Mouse (Mus musculus) megakaryocyte-erythroid progenitor cell, adult 5-6 weeks (primary cell): ENCODE measurements around the gene Lpcat2. TPM values are rescaled to one million over a fixed set of nuclear protein-coding genes. Genes with fewer than 3 reads are reported as not detected.

Experiments
- ATAC-seq: replicated peaks from 2 replicates; pipeline ENCODE4 v1.8.0; 2016; ENCODE audit warnings: mild to moderate bottlenecking, inconsistent platforms; ENCODE audit not compliant: severe bottlenecking, poor library complexity, low FRiP score, low TSS enrichment
- total RNA-seq, 2 experiments: library from RNA; stranded (forward) in 1 of 2; stranded (reverse) in 1 of 2; fragments of 200-1000, 215-1000 nt in 1 of 2; fragments of >200 nt in 1 of 2; fragmentation: Nextera tagmentation in 1 of 2; gene quantifications; 2 replicates each; pipeline ENCODE4 v1.2.3; 2014 to 2017

Gene Lpcat2
- total RNA-seq, 2 experiments from 2014 or later = 0.42 to 3.6 TPM

DNA sequence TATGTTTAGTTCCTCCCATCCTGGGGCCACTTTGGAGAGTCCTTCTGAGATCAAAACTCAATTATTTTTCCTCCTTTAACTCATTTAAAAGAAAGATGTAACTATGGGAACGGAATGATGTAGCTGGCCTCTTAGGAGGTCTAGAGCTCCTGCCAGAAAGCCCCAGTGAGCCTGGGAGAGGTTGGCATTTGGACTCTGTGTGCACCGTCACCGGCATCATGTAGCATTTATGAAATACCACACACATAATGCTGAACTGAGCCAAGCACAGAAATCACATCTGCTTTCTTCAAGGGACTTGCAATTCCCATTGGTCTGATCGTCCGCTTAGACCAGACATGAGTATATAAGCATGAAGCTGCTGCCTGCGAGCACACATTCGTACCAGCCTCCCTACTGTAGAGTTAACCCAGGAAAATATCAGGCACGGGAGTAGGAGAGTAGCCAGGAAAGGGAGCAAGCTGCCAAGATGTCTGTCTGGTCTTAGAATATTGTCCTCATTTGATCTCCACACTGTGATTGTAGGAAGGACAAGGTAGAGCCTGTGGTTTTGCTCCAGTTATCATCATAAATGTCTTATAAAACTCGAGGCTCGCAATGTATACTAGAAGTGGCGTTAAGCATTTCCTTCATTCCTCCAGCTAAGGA, 48.5 kb downstream of the Lpcat2 start:
- ATAC-seq = no peak

DNA sequence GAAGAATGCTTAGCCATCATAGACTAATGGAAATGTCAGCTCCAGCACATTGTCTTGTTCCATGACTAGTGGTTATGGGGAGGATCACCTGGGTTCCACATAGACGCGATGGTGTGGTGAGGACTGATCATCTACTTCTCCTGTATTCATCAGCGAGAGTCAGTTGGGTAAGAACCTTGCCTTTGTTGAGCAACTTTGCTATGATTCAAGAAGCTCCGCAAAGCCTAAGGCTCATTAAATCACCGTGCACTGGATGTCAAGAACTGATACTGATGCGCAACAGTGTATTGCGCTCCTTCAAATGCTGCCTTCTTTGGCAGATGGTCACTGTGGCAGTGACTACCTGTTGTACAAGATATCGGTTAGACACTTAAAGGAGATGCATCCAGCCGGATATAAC, 51.4 kb downstream of the Lpcat2 start:
- ATAC-seq = no peak

DNA sequence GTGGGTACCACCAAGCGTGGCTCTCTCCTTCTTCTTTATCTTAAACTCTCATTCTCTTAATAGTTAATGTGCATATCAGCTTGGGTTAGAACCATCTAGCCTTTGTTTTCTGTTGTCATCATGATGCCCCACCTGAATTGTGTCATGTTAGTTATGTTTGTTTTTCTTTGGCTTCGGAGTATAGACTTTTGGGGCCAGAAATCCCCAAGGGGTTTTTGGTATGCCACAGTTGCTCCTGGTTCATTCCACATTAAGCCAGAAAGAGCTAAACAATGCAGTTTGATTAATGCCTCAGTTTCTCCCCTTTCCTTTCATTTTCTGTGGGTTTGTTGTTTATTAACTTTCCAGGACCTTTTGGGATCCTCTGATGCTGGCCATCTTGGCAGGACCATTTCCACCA, 53.3 kb downstream of the Lpcat2 start:
- no peak for ATAC-seq

DNA sequence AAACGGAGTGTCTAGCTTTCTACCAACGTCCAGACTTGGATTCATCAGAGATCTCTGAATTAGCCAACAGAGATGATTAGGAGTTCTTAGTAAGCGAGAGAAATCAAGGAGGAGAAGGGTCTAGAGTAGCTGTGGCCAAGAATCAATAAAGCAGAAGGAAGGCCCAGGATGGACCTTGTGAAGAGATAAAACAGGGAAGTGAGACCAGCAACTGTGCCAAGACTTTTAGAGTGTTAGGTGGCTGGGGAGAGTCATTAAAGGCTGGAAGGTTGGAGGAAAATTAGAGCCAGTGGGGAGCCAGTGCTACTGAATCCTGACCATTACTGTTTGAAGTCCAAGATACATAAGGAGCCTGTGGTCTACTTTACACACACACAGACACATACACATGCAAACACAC, 56.3 kb downstream of the Lpcat2 start:
- ATAC-seq = no peak

DNA sequence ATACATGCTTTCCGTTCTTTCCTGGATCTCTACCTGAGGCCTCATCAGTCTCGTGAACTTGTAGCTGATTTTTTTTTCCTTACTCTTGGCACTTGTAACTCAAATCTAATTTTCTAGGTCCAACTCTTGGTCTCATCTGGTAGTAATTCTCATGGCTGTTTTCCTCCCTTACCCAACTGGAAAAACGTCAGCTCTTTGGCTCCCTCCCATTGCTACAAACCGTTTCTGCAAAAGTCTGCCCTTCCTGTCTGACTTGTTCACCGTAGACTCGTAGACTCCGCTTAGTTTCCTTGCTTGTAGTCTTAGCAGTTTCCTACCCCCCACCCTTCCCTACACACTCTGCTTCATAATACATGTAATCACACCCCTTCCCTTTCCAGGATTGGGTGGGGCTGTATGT, 58.3 kb downstream of the Lpcat2 start:
- no peak for ATAC-seq

DNA sequence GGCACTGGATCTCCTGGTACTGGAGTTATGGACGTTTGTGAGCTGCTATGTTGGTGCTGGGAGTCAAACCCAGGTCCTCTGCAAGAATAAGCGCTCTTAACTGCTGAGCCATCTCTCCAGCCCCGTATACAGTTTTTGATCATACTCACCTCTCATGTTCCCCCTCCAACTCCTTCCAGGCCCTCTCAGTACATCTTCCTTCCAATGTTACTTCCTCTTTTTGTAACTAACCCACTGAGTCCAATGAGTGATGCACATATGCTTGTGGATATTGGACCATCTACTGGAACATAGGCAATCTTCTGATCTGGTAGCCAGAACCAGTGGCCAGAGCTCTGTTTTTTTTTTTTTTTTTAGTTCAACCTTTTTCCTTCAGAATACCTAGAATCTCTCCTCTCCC, 60.9 kb downstream of the Lpcat2 start:
- ATAC-seq = no peak

DNA sequence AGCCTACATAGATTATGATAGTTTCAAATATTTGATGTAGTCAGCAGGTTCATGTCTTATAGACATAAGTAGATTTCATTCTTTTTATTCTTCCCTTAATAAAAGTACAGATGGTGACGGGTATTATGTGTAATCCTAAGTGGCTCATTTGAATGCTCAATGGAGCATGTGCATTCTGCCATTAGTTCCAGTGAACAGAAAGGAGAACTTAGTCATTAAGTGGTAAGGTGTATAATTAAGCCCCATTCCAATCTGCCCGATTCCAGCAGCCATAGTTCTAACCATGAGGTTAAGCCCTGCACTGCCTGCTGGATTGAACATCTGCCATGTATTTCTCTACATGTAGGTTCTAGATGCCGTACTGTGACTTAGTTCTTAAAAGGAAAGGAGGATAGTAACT, 66.6 kb downstream of the Lpcat2 start:
- ATAC-seq = no peak

DNA sequence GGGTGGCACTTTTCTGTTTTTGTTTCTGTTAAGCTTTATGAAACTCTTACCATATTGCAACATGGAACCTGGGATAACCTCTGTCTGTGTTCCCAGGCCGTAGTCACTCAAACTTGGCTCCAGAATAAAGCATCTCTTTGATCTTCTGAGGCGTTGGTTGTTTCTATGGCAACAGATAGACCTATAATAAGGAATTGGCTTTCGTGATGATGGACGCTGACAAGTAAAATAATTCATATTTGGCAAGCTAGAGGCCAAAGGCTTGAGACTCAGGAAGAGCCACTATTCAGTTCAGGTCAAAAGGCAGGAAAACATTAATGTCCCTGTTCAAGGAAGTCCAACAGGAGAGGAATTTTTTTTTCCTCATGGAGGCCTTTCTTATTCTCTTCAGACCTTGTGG, 73.8 kb downstream of the Lpcat2 start:
- ATAC-seq = no peak

DNA sequence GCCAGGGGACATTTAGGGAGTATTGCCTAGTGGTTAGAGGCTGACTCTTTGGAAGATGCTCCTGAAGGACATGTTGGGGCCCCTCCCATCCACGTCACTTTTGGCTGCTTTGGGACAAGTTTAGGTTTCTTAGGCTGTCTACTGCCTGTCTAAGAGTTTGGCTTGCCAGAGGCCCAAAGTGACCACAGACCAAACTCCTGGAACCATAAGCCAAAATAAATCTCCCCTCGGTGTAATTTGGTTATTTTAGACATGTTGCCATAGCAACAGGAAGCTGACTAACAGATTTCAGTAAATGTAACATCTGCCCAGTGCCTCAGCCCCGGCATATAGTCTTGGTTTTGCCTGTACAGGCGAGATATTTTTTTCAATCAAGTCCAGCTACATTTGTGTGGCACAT, 82.9 kb downstream of the Lpcat2 start:
- ATAC-seq = no peak

DNA sequence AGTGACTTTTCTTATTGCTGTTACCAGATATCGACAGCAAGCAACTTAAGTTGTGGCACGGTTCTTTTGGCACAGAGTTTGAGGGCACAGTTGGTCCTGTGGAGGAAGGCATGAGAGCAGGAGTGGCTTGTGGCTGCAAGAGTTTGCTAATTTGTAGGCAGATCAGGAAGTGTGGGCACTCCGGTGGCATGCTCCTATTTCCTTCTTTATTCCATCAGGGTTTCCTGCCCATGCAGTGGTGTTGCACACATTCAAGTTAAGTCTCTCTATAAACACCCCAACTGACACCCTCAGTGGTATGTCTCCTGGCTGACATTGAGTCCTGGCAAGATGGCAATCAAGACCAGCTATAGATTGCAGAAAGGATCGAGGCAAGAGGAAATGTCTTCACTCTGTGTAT, 93.9 kb downstream of the Lpcat2 start:
- no peak for ATAC-seq

DNA sequence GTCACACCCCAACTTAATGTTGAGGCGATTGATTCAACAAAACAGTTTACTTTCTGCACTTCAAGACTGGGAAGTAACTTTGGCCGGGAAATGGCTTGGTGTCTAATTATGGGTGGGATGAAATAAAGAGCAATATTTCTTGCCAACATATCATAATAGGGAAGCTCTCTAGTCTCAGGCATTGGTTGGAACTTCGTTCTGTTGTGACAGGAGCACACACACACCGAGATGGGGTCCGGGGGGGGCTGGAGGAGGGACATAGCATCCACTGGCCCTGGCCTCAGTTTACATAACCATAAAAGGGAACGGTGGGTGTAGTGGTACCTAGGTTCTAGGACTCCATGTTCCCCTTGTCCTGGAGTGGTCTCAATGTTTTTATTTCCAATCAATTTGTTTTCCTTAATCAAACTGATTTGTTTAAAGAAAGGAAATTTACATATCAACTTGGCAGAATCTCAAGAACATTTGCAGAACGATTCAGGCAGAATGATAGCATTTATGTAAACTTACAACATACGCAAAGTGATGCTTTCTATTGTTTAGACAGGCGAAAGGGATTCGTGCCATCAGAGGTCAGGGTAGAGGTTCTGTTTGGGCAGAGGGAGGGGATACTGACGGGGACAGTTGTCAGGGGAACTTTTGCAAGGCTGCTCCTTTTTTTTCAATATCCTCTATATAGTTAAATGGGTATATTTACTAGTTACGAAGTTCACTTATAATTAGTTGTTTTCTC, 95.7 kb downstream of the Lpcat2 start:
- ATAC-seq = no peak

DNA sequence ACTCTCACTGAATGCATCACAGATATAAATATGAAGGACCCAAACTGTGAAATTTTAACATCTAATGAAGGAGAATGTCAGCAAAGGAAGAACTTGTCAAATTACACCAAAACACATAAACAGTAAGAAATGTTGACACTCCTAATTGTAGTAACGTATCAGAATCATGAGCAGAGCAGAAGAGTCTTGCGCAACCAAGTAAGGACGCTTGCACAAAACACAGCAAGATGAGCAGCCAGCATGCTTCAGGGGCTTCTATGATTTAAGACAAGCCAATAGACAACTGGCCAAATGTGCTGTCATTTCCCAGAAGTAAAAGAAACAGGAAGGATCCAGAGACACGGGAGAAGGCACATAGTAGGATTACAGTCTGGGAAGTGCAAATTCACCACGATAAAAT, 98.9 kb downstream of the Lpcat2 start:
- ATAC-seq = no peak

DNA sequence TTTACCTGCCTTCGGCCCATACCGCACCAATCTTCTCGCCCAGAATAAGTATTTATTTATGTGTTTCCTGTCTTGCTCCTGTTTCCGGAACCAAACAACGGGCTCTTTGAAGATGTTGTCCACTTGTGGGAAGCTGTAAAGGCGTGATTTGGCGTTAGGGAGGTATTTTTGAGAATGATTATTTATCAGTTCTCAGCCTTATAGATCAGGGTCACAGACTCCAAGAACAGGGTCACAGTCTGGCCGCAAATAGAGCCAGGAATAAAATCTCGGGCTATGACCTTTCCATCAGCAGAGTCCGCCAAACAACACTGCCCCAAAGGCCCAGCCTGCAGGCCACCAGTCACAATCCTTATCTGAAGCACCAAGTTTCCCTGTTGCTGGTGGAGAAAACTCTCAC, 104.6 kb downstream of the Lpcat2 start, which contains the start of gene Slc6a2:
Gene Slc6a2 (plus strand): TSS at position 301 of the 400 bp plus-strand sequence.
- no peak for ATAC-seq

DNA sequence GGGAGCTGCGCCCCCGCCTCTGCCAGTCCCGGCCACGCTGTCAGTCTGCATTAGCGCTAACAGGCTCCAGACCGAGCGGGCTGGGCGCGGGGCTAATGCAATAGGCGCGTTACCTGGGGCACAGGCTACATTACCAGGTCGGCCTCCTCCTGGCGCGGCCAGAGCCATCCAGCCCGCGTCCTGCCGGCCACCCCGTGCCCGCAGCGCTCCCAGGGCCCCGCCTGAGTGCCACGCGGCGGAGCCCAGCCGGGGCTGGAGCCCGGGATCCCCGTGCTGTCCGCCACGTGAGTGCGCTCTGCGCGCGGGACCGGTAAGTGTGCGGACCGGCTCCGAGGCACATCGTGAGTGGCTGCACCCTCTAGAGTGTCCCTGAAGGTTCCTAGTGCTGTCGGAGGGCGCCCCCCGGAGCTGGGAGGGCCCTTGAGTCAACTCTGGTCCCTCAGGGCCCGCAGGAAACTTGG, 105.3 kb downstream of the Lpcat2 start:
- no peak for ATAC-seq

DNA sequence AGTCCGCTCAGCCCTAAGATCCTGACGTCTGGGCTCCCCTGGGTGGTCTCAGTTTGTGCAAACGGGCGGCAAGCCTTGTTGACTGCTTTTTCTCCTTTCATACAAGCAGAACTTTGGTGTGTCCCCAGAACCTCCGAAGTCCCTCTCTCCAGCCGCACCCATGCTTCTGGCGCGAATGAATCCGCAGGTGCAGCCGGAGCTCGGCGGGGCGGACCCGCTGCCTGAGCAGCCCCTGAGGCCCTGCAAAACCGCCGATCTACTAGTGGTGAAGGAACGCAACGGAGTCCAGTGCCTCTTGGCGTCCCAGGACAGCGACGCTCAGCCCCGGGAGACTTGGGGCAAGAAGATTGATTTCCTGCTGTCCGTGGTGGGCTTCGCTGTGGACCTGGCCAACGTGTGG, 105.9 kb downstream of the Lpcat2 start:
- no peak for ATAC-seq

DNA sequence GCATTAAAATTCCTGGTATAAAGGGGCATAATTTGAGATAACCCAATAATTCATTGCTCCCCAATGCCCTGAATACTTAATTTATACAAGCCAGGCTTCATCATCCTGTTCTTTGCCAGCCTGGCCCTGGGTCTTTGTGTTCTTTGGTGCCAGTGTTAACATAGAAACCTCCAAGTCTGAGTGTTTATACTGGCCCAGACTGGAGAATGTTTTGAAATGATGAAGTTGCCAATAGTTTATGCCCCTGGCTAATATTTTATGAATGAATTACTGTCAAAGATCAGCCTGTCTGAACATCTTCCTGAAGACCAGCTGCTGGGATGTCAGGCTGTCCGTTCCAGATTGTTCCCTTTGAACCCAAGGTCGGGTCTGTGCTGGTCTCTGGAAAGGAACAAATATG, 109.4 kb downstream of the Lpcat2 start:
- no peak for ATAC-seq

Other genes with a start within 250 kb of the Lpcat2 start
- gene Irx6, start 181.1 kb upstream of the Lpcat2 start, total RNA-seq (2014; fragmentation: Nextera tagmentation) = not detected in 2 replicates
- not detected in 2 replicates for gene Irx6, start 181.1 kb upstream of the Lpcat2 start, total RNA-seq (2017)
- gene Mmp2, start 28.0 kb upstream of the Lpcat2 start, total RNA-seq (2014; fragmentation: Nextera tagmentation) = not detected in 2 replicates
- 3.1 TPM in 1 of 2 replicates, not detected in the other for gene Mmp2, start 28.0 kb upstream of the Lpcat2 start, total RNA-seq (2017)
- not detected in 2 replicates for gene Capns2, start 46.1 kb downstream of the Lpcat2 start, total RNA-seq (2014; fragmentation: Nextera tagmentation)
- gene Capns2, start 46.1 kb downstream of the Lpcat2 start, total RNA-seq (2017) = not detected in 2 replicates
- not detected in 2 replicates for gene Slc6a2, start 104.7 kb downstream of the Lpcat2 start, total RNA-seq (2014; fragmentation: Nextera tagmentation)
- gene Slc6a2, start 104.7 kb downstream of the Lpcat2 start, total RNA-seq (2017) = not detected in 2 replicates
- not detected in 2 replicates for gene Ces1a, start 192.9 kb downstream of the Lpcat2 start, total RNA-seq (2014; fragmentation: Nextera tagmentation)
- gene Ces1a, start 192.9 kb downstream of the Lpcat2 start, total RNA-seq (2017) = not detected in 2 replicates
- gene Ces1b, start 224.7 kb downstream of the Lpcat2 start, total RNA-seq (2014; fragmentation: Nextera tagmentation) = not detected in 2 replicates
- not detected in 2 replicates for gene Ces1b, start 224.7 kb downstream of the Lpcat2 start, total RNA-seq (2017)